Mouse (Mus musculus): ENCODE measurements around the gene Bnip1. TPM values are rescaled to one million over a fixed set of nuclear protein-coding genes. Genes with fewer than 3 reads are reported as not detected.

The Bnip1 gene
- polyA plus RNA-seq, 2 experiments, result 45.6 to 49.4 TPM

- no peaks in the 10 kb centered on the region for H3K9me3 ChIP-seq (ENCODE audit: control insufficient read depth, low read length)
- H3K9ac ChIP-seq (ENCODE audit: low read depth, low read length, severe bottlenecking), result no peak overlapping the region
- H3K27me3 ChIP-seq (ENCODE audit: control insufficient read depth, insufficient read depth, low read length), result no peaks in the 10 kb centered on the region
- no peak for DNase-seq (ENCODE audit: low spot score)
- no peak overlapping the region for H3K4me2 ChIP-seq (replicated peaks; ENCODE audit: low read depth, low read length, severe bottlenecking)
- 87% methylated on average over 5 of the region's 5 CpGs for WGBS
- H3K36me3 ChIP-seq (ENCODE audit: control insufficient read depth, insufficient read depth, low read length), result peaks cover 49% of the 10 kb centered on the region
- TF ChIP-seq POLR2A (IDR thresholded peaks at IDR 0.05; ENCODE audit: borderline replicate concordance, extremely low read depth, insufficient read depth, insufficient read length), result no peak
- no peak overlapping the region for H3K27ac ChIP-seq (replicated peaks; ENCODE audit: low read depth, low read length)
- no peak overlapping the region for H3K4me3 ChIP-seq (replicated peaks; ENCODE audit: low read length)
- no peaks in the 10 kb centered on the region for H3K4me1 ChIP-seq (ENCODE audit: control insufficient read depth, insufficient read depth, low read length)
- no peak for ATAC-seq (ENCODE audit: low FRiP score, low read depth)
Measured at GRCm38 (mm10) chr17:26793068-26793765, 12.4 kb downstream of the Bnip1 start.

- H3K9me3 ChIP-seq (ENCODE audit: control insufficient read depth, low read length), result no peaks in the 10 kb centered on the region
- H3K9ac ChIP-seq (ENCODE audit: low read depth, low read length, severe bottlenecking), result no peak overlapping the region
- H3K36me3 ChIP-seq (ENCODE audit: control insufficient read depth, insufficient read depth, low read length), result peaks cover 34% of the 10 kb centered on the region
- DNase-seq (ENCODE audit: low spot score) (peak; percentile 37), ATAC-seq (ENCODE audit: low FRiP score, low read depth) (no peak)
- 16% methylated on average over 3 of the region's 3 CpGs for WGBS
- no peak overlapping the region for H3K4me3 ChIP-seq (replicated peaks; ENCODE audit: low read length)
- no peaks in the 10 kb centered on the region for H3K4me1 ChIP-seq (ENCODE audit: control insufficient read depth, insufficient read depth, low read length)
- no peaks in the 10 kb centered on the region for H3K27me3 ChIP-seq (ENCODE audit: control insufficient read depth, insufficient read depth, low read length)
- no peak for TF ChIP-seq POLR2A (IDR thresholded peaks at IDR 0.05; ENCODE audit: borderline replicate concordance, extremely low read depth, insufficient read depth, insufficient read length)
- H3K4me2 ChIP-seq (replicated peaks; ENCODE audit: low read depth, low read length, severe bottlenecking), result no peak overlapping the region
- H3K27ac ChIP-seq (replicated peaks; ENCODE audit: low read depth, low read length), result no peak overlapping the region
Measured at GRCm38 (mm10) chr17:26794744-26795143, 13.9 kb downstream of the Bnip1 start.

DNA sequence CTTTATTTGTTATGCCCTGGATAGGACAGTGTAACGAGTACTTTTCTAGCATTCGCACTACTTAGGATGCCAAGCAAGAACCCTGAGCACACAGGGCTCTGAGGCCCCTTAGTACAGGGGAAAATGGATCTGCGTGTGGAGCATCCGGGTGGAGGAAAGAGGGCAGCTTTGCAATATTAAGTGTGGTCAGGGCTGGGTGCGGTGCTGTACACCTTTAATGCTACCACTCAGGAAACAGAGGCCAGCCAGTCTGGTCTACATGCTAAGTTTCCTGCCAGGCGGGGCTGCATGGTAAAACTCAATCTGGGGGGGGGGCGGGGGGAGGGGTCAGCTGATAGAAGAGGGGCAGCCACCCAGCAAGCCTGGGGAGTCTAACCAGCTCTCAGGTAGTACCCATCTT, 14.5 kb downstream of the Bnip1 start:
- Histone ChIP-seq H3K4me2 (replicated peaks; ENCODE audit: low read depth, low read length, severe bottlenecking) (no peak overlapping the region), H3K4me3 (replicated peaks; ENCODE audit: low read length) (no peak overlapping the region), H3K36me3 (ENCODE audit: control insufficient read depth, insufficient read depth, low read length) (peaks cover 27% of the 10 kb centered on the region), H3K27ac (replicated peaks; ENCODE audit: low read depth, low read length) (no peak overlapping the region), H3K4me1 (ENCODE audit: control insufficient read depth, insufficient read depth, low read length) (no peaks in the 10 kb centered on the region), H3K27me3 (ENCODE audit: control insufficient read depth, insufficient read depth, low read length) (no peaks in the 10 kb centered on the region), H3K9ac (ENCODE audit: low read depth, low read length, severe bottlenecking) (no peak overlapping the region), H3K9me3 (ENCODE audit: control insufficient read depth, low read length) (no peaks in the 10 kb centered on the region)
- WGBS, result 84% methylated on average over 5 of the region's 7 CpGs
- DNase-seq (ENCODE audit: low spot score), result no peak
- no peak for ATAC-seq (ENCODE audit: low FRiP score, low read depth)
- no peak for TF ChIP-seq POLR2A (IDR thresholded peaks at IDR 0.05; ENCODE audit: borderline replicate concordance, extremely low read depth, insufficient read depth, insufficient read length)

DNA sequence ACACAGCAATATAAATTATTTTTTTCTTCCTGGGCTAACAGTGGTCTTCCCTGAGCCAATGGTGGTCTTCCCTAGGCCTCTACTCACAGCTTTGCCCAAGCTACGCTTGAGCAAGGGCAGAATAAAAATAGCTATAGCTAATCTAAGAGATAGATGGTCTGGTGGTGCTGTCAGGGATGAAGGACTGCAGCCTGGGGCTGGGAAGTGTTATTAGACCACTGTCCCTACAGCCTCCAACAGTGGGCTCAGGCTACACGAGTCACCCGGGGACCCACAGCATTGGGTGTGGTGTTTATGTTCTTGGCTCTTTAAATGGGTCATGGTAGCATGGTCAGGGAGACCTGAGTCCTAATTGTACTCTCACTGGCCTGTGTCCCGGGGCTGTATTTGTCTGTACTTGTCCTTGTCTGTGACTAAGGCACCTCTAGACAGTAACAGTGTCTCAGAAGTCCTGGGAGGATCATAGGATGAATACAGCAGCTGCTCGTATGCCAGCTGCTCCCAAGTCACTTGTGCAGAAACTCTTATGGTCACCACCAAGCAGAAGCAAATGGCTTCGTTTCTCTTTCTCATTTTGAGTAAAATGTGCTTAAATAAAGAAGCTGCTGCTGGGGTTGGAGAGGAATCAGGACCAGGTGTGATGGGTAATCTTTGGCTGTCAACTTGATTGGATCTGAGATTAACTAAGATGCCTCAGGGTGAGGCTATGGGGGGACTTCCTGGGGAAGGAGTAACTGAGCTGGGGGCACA, 16.7 kb downstream of the Bnip1 start:
- H3K27ac ChIP-seq (replicated peaks; ENCODE audit: low read depth, low read length), result no peak overlapping the region
- ATAC-seq (ENCODE audit: low FRiP score, low read depth) (no peak), DNase-seq (ENCODE audit: low spot score) (no peak)
- WGBS, result 70% methylated on average over 6 of the region's 6 CpGs
- no peaks in the 10 kb centered on the region for H3K4me1 ChIP-seq (ENCODE audit: control insufficient read depth, insufficient read depth, low read length)
- TF ChIP-seq POLR2A (IDR thresholded peaks at IDR 0.05; ENCODE audit: borderline replicate concordance, extremely low read depth, insufficient read depth, insufficient read length), result no peak
- H3K4me2 ChIP-seq (replicated peaks; ENCODE audit: low read depth, low read length, severe bottlenecking), result no peak overlapping the region
- peaks cover 6% of the 10 kb centered on the region for H3K36me3 ChIP-seq (ENCODE audit: control insufficient read depth, insufficient read depth, low read length)
- H3K9me3 ChIP-seq (ENCODE audit: control insufficient read depth, low read length), result no peaks in the 10 kb centered on the region
- H3K4me3 ChIP-seq (replicated peaks; ENCODE audit: low read length), result no peak overlapping the region
- no peaks in the 10 kb centered on the region for H3K27me3 ChIP-seq (ENCODE audit: control insufficient read depth, insufficient read depth, low read length)
- H3K9ac ChIP-seq (ENCODE audit: low read depth, low read length, severe bottlenecking), result no peak overlapping the region

DNA sequence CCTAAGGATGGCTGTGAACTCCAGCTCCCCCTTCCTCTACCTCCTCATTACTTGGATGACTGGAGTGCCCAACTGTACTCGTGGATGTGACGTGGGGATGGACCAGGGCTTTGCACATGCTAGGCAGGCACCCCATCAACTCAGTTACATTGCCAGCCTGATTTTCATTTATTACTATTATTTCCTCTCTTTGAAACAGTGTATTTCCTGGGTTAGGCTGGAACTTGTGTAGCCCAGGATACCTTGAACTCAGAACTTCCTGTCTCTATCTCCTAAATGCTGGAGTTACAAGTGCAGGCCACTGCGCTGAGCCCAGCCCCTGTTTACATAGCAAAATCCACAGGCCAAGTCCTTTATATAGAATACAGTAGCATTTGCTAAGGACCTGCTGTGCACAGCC, 22.0 kb downstream of the Bnip1 start:
- Histone ChIP-seq H3K4me3 (replicated peaks; ENCODE audit: low read length) (no peak overlapping the region), H3K27ac (replicated peaks; ENCODE audit: low read depth, low read length) (no peak overlapping the region), H3K27me3 (ENCODE audit: control insufficient read depth, insufficient read depth, low read length) (no peaks in the 10 kb centered on the region), H3K9me3 (ENCODE audit: control insufficient read depth, low read length) (peaks cover 5% of the 10 kb centered on the region; the same call in 1 of the 2 replicates), H3K4me2 (replicated peaks; ENCODE audit: low read depth, low read length, severe bottlenecking) (no peak overlapping the region), H3K4me1 (ENCODE audit: control insufficient read depth, insufficient read depth, low read length) (no peaks in the 10 kb centered on the region), H3K36me3 (ENCODE audit: control insufficient read depth, insufficient read depth, low read length) (no peaks in the 10 kb centered on the region), H3K9ac (ENCODE audit: low read depth, low read length, severe bottlenecking) (no peak overlapping the region)
- no peak for ATAC-seq (ENCODE audit: low FRiP score, low read depth)
- WGBS, result 83% methylated on average over 3 of the region's 3 CpGs
- TF ChIP-seq POLR2A (IDR thresholded peaks at IDR 0.05; ENCODE audit: borderline replicate concordance, extremely low read depth, insufficient read depth, insufficient read length), result no peak
- DNase-seq (ENCODE audit: low spot score), result no peak
